Comparison of ENCODE assay signal across 8 mouse cellular contexts in the genomic region with DNA sequence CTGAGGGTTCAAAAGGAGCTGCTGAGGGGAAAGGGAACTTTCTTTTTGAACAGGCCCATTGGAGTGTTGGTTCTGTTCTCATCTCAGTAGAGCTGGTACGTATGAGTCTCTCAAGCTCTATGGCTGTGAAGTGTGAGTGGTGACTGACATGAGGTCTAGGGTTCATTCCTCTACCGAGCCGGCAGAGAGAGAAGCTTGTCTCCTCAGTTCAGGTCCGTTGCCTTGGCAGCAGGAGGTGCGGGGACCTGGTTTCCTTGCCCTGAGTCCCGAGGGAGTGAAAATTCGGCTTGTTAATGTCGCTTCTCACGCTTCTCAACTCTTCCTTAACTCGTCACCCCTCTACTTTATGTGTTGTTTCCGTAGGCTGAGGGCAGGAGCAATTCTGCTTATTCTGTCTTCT. TPM values are rescaled to one million over a fixed set of nuclear protein-coding genes. Genes with fewer than 3 reads are reported as not detected.
DNase-seq lines count a peak whose midpoint lies in the region; ATAC-seq and TF ChIP-seq lines count a peak whose summit lies in the region.

No protein-coding gene starts in this region.

- no peak for TF ChIP-seq POLR2A in cerebellum, adult 2 months (IDR thresholded peaks at IDR 0.05; ENCODE audit: borderline replicate concordance, insufficient read depth, low read length)

- peaks cover 4% of the 10 kb centered on the region; the same call in 1 of the 2 replicates for H3K36me3 ChIP-seq in forebrain, embryonic 12.5 days (replicated peaks)
- peaks cover 1% of the 10 kb centered on the region; the same call in 1 of the 2 replicates for H3K36me3 ChIP-seq in limb, embryonic 15.5 days
- 0 out of 2 replicates have a peak, but pooled peaks cover under 1% of the 10 kb centered on the region for H3K36me3 ChIP-seq in neural tube, embryonic 15.5 days

- H3K27ac ChIP-seq in cerebellum, adult 2 months (ENCODE audit: insufficient read depth, low read length): no peak overlapping the region; the same call in 1 of the 2 replicates
- 0 out of 2 replicates have a peak overlapping the region, but pooled peaks have one; percentile 50 for H3K27ac ChIP-seq in forebrain, embryonic 12.5 days
- H3K27ac ChIP-seq in limb, embryonic 15.5 days: peak overlapping the region; percentile 65
- peak overlapping the region; percentile 86 for H3K27ac ChIP-seq in neural tube, embryonic 15.5 days (replicated peaks)

- no peaks in the 10 kb centered on the region for H3K27me3 ChIP-seq in cerebellum, adult 2 months (ENCODE audit: control insufficient read depth, insufficient read depth, low read length)
- H3K27me3 ChIP-seq in forebrain, embryonic 12.5 days: peaks cover 3% of the 10 kb centered on the region; the same call in 1 of the 2 replicates
- no peaks in the 10 kb centered on the region; the same call in 1 of the 2 replicates for H3K27me3 ChIP-seq in limb, embryonic 15.5 days
- H3K27me3 ChIP-seq in neural tube, embryonic 15.5 days (replicated peaks): no peaks in the 10 kb centered on the region; the same call in 1 of the 2 replicates

- H3K4me1 ChIP-seq in cerebellum, adult 2 months (ENCODE audit: control insufficient read depth, insufficient read depth, low read length): no peaks in the 10 kb centered on the region
- peaks cover 21% of the 10 kb centered on the region for H3K4me1 ChIP-seq in forebrain, embryonic 12.5 days
- peaks cover 12% of the 10 kb centered on the region for H3K4me1 ChIP-seq in limb, embryonic 15.5 days
- H3K4me1 ChIP-seq in neural tube, embryonic 15.5 days: peaks cover 19% of the 10 kb centered on the region

- H3K9ac ChIP-seq in forebrain, embryonic 12.5 days: peak overlapping the region; percentile 65
- peak overlapping the region; percentile 47 for H3K9ac ChIP-seq in limb, embryonic 15.5 days
- H3K9ac ChIP-seq in neural tube, embryonic 15.5 days (replicated peaks): peak overlapping the region; percentile 58

- WGBS in cerebellum, adult 2 months: under 1% methylated on average over 11 of the region's 11 CpGs
- WGBS in forebrain, embryonic 12.5 days: under 1% methylated on average over 11 of the region's 11 CpGs
- under 1% methylated on average over 11 of the region's 11 CpGs for WGBS in limb, embryonic 15.5 days
- WGBS in neural tube, embryonic 15.5 days: under 1% methylated on average over 11 of the region's 11 CpGs

- ATAC-seq in forebrain, embryonic 12.5 days (ENCODE audit: low FRiP score): no peak
- no peak for ATAC-seq in limb, embryonic 15.5 days (ENCODE audit: insufficient number of reproducible peaks, low FRiP score, low TSS enrichment, low read depth)
- ATAC-seq in neural tube, embryonic 15.5 days (ENCODE audit: low FRiP score): no peak

- H3K9me3 ChIP-seq in forebrain, embryonic 12.5 days: no peaks in the 10 kb centered on the region
- H3K9me3 ChIP-seq in limb, embryonic 15.5 days: no peaks in the 10 kb centered on the region
- no peaks in the 10 kb centered on the region for H3K9me3 ChIP-seq in neural tube, embryonic 15.5 days (replicated peaks)

- peak overlapping the region; percentile 96 for H3K4me2 ChIP-seq in forebrain, embryonic 12.5 days
- peak overlapping the region; percentile 91 for H3K4me2 ChIP-seq in limb, embryonic 15.5 days
- H3K4me2 ChIP-seq in neural tube, embryonic 15.5 days: peak overlapping the region; percentile 98

- DNase-seq in cerebellum, adult 2 months: no peak
- no peak for DNase-seq in cerebellum, postnatal 36 days
- DNase-seq in ovary, postnatal 14 days (ENCODE audit: low spot score): peak; percentile 5
- no peak for DNase-seq in ovary, postnatal 10 days (ENCODE audit: low spot score)
- no peak for DNase-seq in right cerebral cortex, postnatal 4 days

- peak overlapping the region; percentile 60 for H3K4me3 ChIP-seq in cerebellum, adult 2 months (replicated peaks; ENCODE audit: insufficient read depth, low read depth, low read length)
- peak overlapping the region; percentile 68 for H3K4me3 ChIP-seq in forebrain, embryonic 12.5 days (replicated peaks)
- H3K4me3 ChIP-seq in limb, embryonic 15.5 days: peak overlapping the region; percentile 66
- peak overlapping the region; percentile 72 for H3K4me3 ChIP-seq in neural tube, embryonic 15.5 days (replicated peaks)

- TF ChIP-seq CTCF in cerebellum, adult 2 months (IDR thresholded peaks at IDR 0.05; ENCODE audit: borderline replicate concordance, insufficient read depth, low read depth, low read length): no peak

RNA-seq across cellular contexts. Expression of a gene that starts 0.6 kb away (rescaled TPM):
- polyA plus RNA-seq in cerebellum, adult 2 months (2012; rRNA removed): 31.1 and 34.7 TPM in 2 replicates
- 37.5 and 39.2 TPM in 2 replicates for polyA plus RNA-seq in forebrain, embryonic 12.5 days (2016; fragmentation: Nextera tagmentation; extraction: Ambion mirVana)
- polyA plus RNA-seq in limb, embryonic 15.5 days (2015; fragmentation: Nextera tagmentation; extraction: Ambion mirVana): 19.5 and 19.6 TPM in 2 replicates
- polyA plus RNA-seq in neural tube, embryonic 15.5 days (2015; fragmentation: Nextera tagmentation; extraction: Ambion mirVana): 28.9 and 29.7 TPM in 2 replicates

RNA-seq across cellular contexts. Expression of a gene that starts 1.0 kb away (rescaled TPM):
- 39.4 and 43.7 TPM in 2 replicates for polyA plus RNA-seq in cerebellum, adult 2 months (2012; rRNA removed)
- 26.6 and 26.8 TPM in 2 replicates for polyA plus RNA-seq in forebrain, embryonic 12.5 days (2016; fragmentation: Nextera tagmentation; extraction: Ambion mirVana)
- 35.8 and 37.8 TPM in 2 replicates for polyA plus RNA-seq in limb, embryonic 15.5 days (2015; fragmentation: Nextera tagmentation; extraction: Ambion mirVana)
- polyA plus RNA-seq in neural tube, embryonic 15.5 days (2015; fragmentation: Nextera tagmentation; extraction: Ambion mirVana): 31.7 and 34.7 TPM in 2 replicates

RNA-seq across cellular contexts. Expression of a gene that starts 34.8 kb away (rescaled TPM):
- 17.6 and 20.2 TPM in 2 replicates for polyA plus RNA-seq in cerebellum, adult 2 months (2012; rRNA removed)
- polyA plus RNA-seq in forebrain, embryonic 12.5 days (2016; fragmentation: Nextera tagmentation; extraction: Ambion mirVana): 28.7 and 29.9 TPM in 2 replicates
- 24.7 TPM in 2 replicates for polyA plus RNA-seq in limb, embryonic 15.5 days (2015; fragmentation: Nextera tagmentation; extraction: Ambion mirVana)
- 21.5 and 21.9 TPM in 2 replicates for polyA plus RNA-seq in neural tube, embryonic 15.5 days (2015; fragmentation: Nextera tagmentation; extraction: Ambion mirVana)

RNA-seq across cellular contexts. Expression of a gene that starts 42.9 kb away (rescaled TPM):
- polyA plus RNA-seq in cerebellum, adult 2 months (2012; rRNA removed): 4.3 and 4.4 TPM in 2 replicates
- 2.1 and 3.3 TPM in 2 replicates for polyA plus RNA-seq in forebrain, embryonic 12.5 days (2016; fragmentation: Nextera tagmentation; extraction: Ambion mirVana)
- polyA plus RNA-seq in limb, embryonic 15.5 days (2015; fragmentation: Nextera tagmentation; extraction: Ambion mirVana): 1.0 and 1.8 TPM in 2 replicates
- 3.6 and 5.0 TPM in 2 replicates for polyA plus RNA-seq in neural tube, embryonic 15.5 days (2015; fragmentation: Nextera tagmentation; extraction: Ambion mirVana)

RNA-seq across cellular contexts. Expression of a gene that starts 43.0 kb away (rescaled TPM):
- 26.2 and 29.0 TPM in 2 replicates for polyA plus RNA-seq in cerebellum, adult 2 months (2012; rRNA removed)
- 11.0 and 13.8 TPM in 2 replicates for polyA plus RNA-seq in forebrain, embryonic 12.5 days (2016; fragmentation: Nextera tagmentation; extraction: Ambion mirVana)
- polyA plus RNA-seq in limb, embryonic 15.5 days (2015; fragmentation: Nextera tagmentation; extraction: Ambion mirVana): 16.2 and 16.4 TPM in 2 replicates
- polyA plus RNA-seq in neural tube, embryonic 15.5 days (2015; fragmentation: Nextera tagmentation; extraction: Ambion mirVana): 11.6 and 17.0 TPM in 2 replicates
